Mouse (Mus musculus): ENCODE data around the gene Ebpl. TPM values are rescaled to one million over a fixed set of nuclear protein-coding genes. Genes with fewer than 3 reads are reported as not detected.

The Ebpl gene
- total RNA-seq (2012; rRNA removed): 1.0 and 1.2 TPM in 2 replicates
- 10 to 100 TPM in 1 of 2 experiments, 1 to 10 TPM in 1; 3.4 to 14.3 TPM for polyA plus RNA-seq (2012; ENCODE audit: insufficient read depth in 1 of 2, insufficient read length in 2 of 2, low read depth in 1 of 2, low replicate concordance in 2 of 2, missing spikeins in 1 of 2)

GRCm38 (mm10) chr14:61360131-61360980 is at the start of gene Ebpl:
Gene Ebpl (minus strand): TSS chr14:61360439.
- H3K9me3 ChIP-seq (replicated peaks; ENCODE audit: insufficient read depth, low read length): no peaks in the 10 kb centered on the region
- no peaks in the 10 kb centered on the region; the same call in 1 of the 2 replicates for H3K79me2 ChIP-seq (ENCODE audit: control insufficient read depth, insufficient read depth, low read length, poor library complexity)
- H3K9ac ChIP-seq (ENCODE audit: control insufficient read depth, low read depth, low read length, poor library complexity, severe bottlenecking): peak within 1 kb of the TSS; percentile 73
- H3K4me1 ChIP-seq (ENCODE audit: control insufficient read depth in 1 of 2, insufficient read depth in 2 of 2, low read length in 2 of 2): peaks cover 2 to 10% of the 10 kb centered on the region in 2 experiments; a peak in 2 of 4 replicates
- H3K4me3 ChIP-seq (ENCODE audit: control insufficient read depth in 1 of 2, insufficient read depth in 1 of 2, low read depth in 2 of 2, low read length in 2 of 2): peak within 1 kb of the TSS; percentile 63 to 84
- no peaks in the 10 kb centered on the region for H3K27me3 ChIP-seq (ENCODE audit: control insufficient read depth in 1 of 2, insufficient read depth in 2 of 2, low read length in 2 of 2)
- DNase-seq (ENCODE audit: low read depth, low spot score): peak; percentile 93
- peak within 1 kb of the TSS; percentile 66 for H3K27ac ChIP-seq (ENCODE audit: control insufficient read depth, low read depth, low read length)
- peaks cover 0 to 13% of the 10 kb centered on the region in 2 experiments; a peak in 2 of 4 replicates for H3K36me3 ChIP-seq (ENCODE audit: control insufficient read depth in 1 of 2, insufficient read depth in 2 of 2, low read length in 2 of 2)
- TF ChIP-seq ETS1 (IDR thresholded peaks at IDR 0.05; ENCODE audit: low read depth, low read length): no peak
- no peak for TF ChIP-seq ZKSCAN1 (IDR thresholded peaks at IDR 0.05; ENCODE audit: low read depth, low read length)
- TF ChIP-seq CTCF (IDR thresholded peaks at IDR 0.05 in 2 of 3, conservative IDR thresholded peaks at IDR 0.05 in 1 of 3; ENCODE audit: control insufficient read depth in 1 of 3, insufficient read depth in 1 of 3, low read depth in 2 of 3, low read length in 3 of 3, poor library complexity in 1 of 3, severe bottlenecking in 1 of 3): no peak
- TF ChIP-seq ELF1 (IDR thresholded peaks at IDR 0.05; ENCODE audit: low read depth, low read length): no peak
- TF ChIP-seq POLR2AphosphoS5 (IDR thresholded peaks at IDR 0.05; ENCODE audit: borderline replicate concordance, low read depth, low read length): no peak
- TF ChIP-seq ZNF384 (IDR thresholded peaks at IDR 0.05; ENCODE audit: low read depth, low read length): no peak
- TF ChIP-seq SMC3 (IDR thresholded peaks at IDR 0.05; ENCODE audit: low read depth, low read length): no peak
- peak; percentile 95; the same call in 1 of the 2 replicates for TF ChIP-seq UBTF (IDR thresholded peaks at IDR 0.05; ENCODE audit: borderline replicate concordance, insufficient read depth, low read depth, low read length)
- TF ChIP-seq ZMIZ1 (IDR thresholded peaks at IDR 0.05; ENCODE audit: low read depth, low read length): peak; percentile 76; the same call in 1 of the 2 replicates
- no peak for TF ChIP-seq MEF2A (IDR thresholded peaks at IDR 0.05; ENCODE audit: extremely low read depth, insufficient replicate concordance, low read depth, low read length, poor library complexity, severe bottlenecking)
- TF ChIP-seq TAL1 (IDR thresholded peaks at IDR 0.05; ENCODE audit: low read length): no peak
- TF ChIP-seq GATA1 (IDR thresholded peaks at IDR 0.05; ENCODE audit: low read depth, low read length): no peak
- TF ChIP-seq NELFE (IDR thresholded peaks at IDR 0.05; ENCODE audit: low read depth, low read length): peak; percentile 78
- no peak for TF ChIP-seq E2F4 (IDR thresholded peaks at IDR 0.05; ENCODE audit: borderline replicate concordance, low read depth, low read length)
- no peak for TF ChIP-seq RAD21 (IDR thresholded peaks at IDR 0.05; ENCODE audit: low read depth, low read length)
- peak; percentile 71 for TF ChIP-seq MXI1 (IDR thresholded peaks at IDR 0.05; ENCODE audit: low read depth, low read length)
- TF ChIP-seq MAX (IDR thresholded peaks at IDR 0.05; ENCODE audit: low read length): no peak
- TF ChIP-seq CHD2 (IDR thresholded peaks at IDR 0.05; ENCODE audit: low read length): no peak
- TF ChIP-seq TBP (IDR thresholded peaks at IDR 0.05; ENCODE audit: low read depth, low read length): peak; percentile 20; the same call in 1 of the 2 replicates
- no peak for TF ChIP-seq MYC (IDR thresholded peaks at IDR 0.05; ENCODE audit: low read depth, low read length)
- TF ChIP-seq POLR2A (IDR thresholded peaks at IDR 0.05; ENCODE audit: control insufficient read depth in 1 of 2, insufficient read depth in 1 of 2, low read depth in 1 of 2, low read length in 2 of 2, poor library complexity in 1 of 2): peak; percentile 29 to 82; a peak in 2 of 4 replicates
- no peak for TF ChIP-seq USF1 (IDR thresholded peaks at IDR 0.05; ENCODE audit: low read depth, low read length)
- TF ChIP-seq POLR2AphosphoS2 (IDR thresholded peaks at IDR 0.05; ENCODE audit: low read length): peak; percentile 90
- TF ChIP-seq SIN3A (IDR thresholded peaks at IDR 0.05; ENCODE audit: low read length): peak; percentile 44; the same call in 1 of the 2 replicates
- TF ChIP-seq ZC3H11A (IDR thresholded peaks at IDR 0.05; ENCODE audit: low read depth, low read length): no peak
- no peak for TF ChIP-seq KAT2A (conservative IDR thresholded peaks at IDR 0.05; ENCODE audit: low read depth, low read length)
- TF ChIP-seq EP300 (IDR thresholded peaks at IDR 0.05; ENCODE audit: low read depth in 1 of 2, low read length in 2 of 2): no peak
- TF ChIP-seq JUND (IDR thresholded peaks at IDR 0.05; ENCODE audit: low read depth, low read length): no peak
- no peak for TF ChIP-seq GABPA (IDR thresholded peaks at IDR 0.05; ENCODE audit: low read depth, low read length)
- peak; percentile 57 for TF ChIP-seq HCFC1 (IDR thresholded peaks at IDR 0.05; ENCODE audit: low read depth, low read length)
- TF ChIP-seq TCF12 (IDR thresholded peaks at IDR 0.05; ENCODE audit: low read depth, low read length): peak; percentile 30; the same call in 1 of the 2 replicates
- no peak for TF ChIP-seq USF2 (IDR thresholded peaks at IDR 0.05; ENCODE audit: borderline replicate concordance in 1 of 2, insufficient read depth in 1 of 2, low read depth in 1 of 2, low read length in 2 of 2)
- no peak for TF ChIP-seq MYB (IDR thresholded peaks at IDR 0.05; ENCODE audit: low read depth, low read length)
- peak; percentile 72 for TF ChIP-seq NRF1 (IDR thresholded peaks at IDR 0.05; ENCODE audit: insufficient read depth, low read depth, low read length, poor library complexity, severe bottlenecking)
- TF ChIP-seq CHD1 (IDR thresholded peaks at IDR 0.05; ENCODE audit: low read depth, low read length): peak; percentile 68; the same call in 1 of the 2 replicates

All from MEL (cell line).